ENCODE assay signal across 9 mouse cellular contexts in genomic region chr2:152093356-152093792, GRCm38 (mm10). TPM values are rescaled to one million over a fixed set of nuclear protein-coding genes. Genes with fewer than 3 reads are reported as not detected.
DNase-seq lines count a peak whose midpoint lies in the region; ATAC-seq lines count a peak whose summit lies in the region.
"Had no signal": no experiment of that assay in that cellular context is flagged by ENCODE, and none has a peak within 500 bp of the region (broad histone marks: within the 10 kb centered on the region; RNA-seq: fewer than 3 reads in every experiment).

No protein-coding gene starts in this region.

- H3K4me2 ChIP-seq in heart, embryonic 11.5 days, result peak overlapping the region; percentile 76
- H3K4me2 ChIP-seq in embryonic facial prominence, embryonic 12.5 days (replicated peaks), result peak overlapping the region; percentile 60
- H3K4me2 ChIP-seq in intestine, embryonic 16.5 days (ENCODE audit: low read depth, low read length), result peak overlapping the region; percentile 71

- H3K9me3 ChIP-seq in heart, embryonic 11.5 days (replicated peaks; ENCODE audit: control insufficient read depth, low read length), result no peaks in the 10 kb centered on the region
- H3K9me3 ChIP-seq in embryonic facial prominence, embryonic 12.5 days, result no peaks in the 10 kb centered on the region
- H3K9me3 ChIP-seq in intestine, embryonic 16.5 days (ENCODE audit: control insufficient read depth, low read length), result no peaks in the 10 kb centered on the region

- 0 out of 2 replicates have a peak, but pooled peaks have one; percentile 7 for ATAC-seq in heart, embryonic 11.5 days (replicated peaks; ENCODE audit: insufficient number of reproducible peaks, low FRiP score, low TSS enrichment)
- ATAC-seq in embryonic facial prominence, embryonic 12.5 days (ENCODE audit: insufficient number of reproducible peaks, insufficient read depth, low FRiP score, low TSS enrichment), result no peak
- peak; percentile 26 for ATAC-seq in intestine, embryonic 16.5 days
- ATAC-seq in monocyte, adult 5-6 weeks (replicated peaks; ENCODE audit: insufficient number of reproducible peaks, low FRiP score, low TSS enrichment, poor library complexity, severe bottlenecking), result no peak
- ATAC-seq: Patski had no signal

- peaks cover 65% of the 10 kb centered on the region for H3K27me3 ChIP-seq in heart, embryonic 11.5 days (ENCODE audit: control insufficient read depth, insufficient read depth, low read length)
- peaks cover 77% of the 10 kb centered on the region for H3K27me3 ChIP-seq in embryonic facial prominence, embryonic 12.5 days
- peaks cover 57% of the 10 kb centered on the region for H3K27me3 ChIP-seq in intestine, embryonic 16.5 days (replicated peaks; ENCODE audit: control insufficient read depth, insufficient read depth, low read length)
- H3K27me3 ChIP-seq: Patski had no signal

- no peak for DNase-seq in heart, postnatal 36 days
- DNase-seq in ES-CJ7 (ENCODE audit: low read depth, low spot score), result peak; percentile 85
- DNase-seq in neural tube, embryonic 10.5 days (ENCODE audit: extremely low spot score, low spot score), result peak; percentile 61
- no peak for DNase-seq in urinary bladder, adult 2 months (ENCODE audit: low spot score)

- H3K36me3 ChIP-seq in heart, embryonic 11.5 days (ENCODE audit: control insufficient read depth, insufficient read depth, low read length), result no peaks in the 10 kb centered on the region
- no peaks in the 10 kb centered on the region for H3K36me3 ChIP-seq in embryonic facial prominence, embryonic 12.5 days
- H3K36me3 ChIP-seq in intestine, embryonic 16.5 days (ENCODE audit: control insufficient read depth, insufficient read depth, low read length), result no peaks in the 10 kb centered on the region

- intact Hi-C loops in heart, postnatal 36 days (cut with DNase I), result no loop called here

- peak overlapping the region; percentile 22; the same call in 1 of the 2 replicates for H3K9ac ChIP-seq in heart, embryonic 11.5 days (ENCODE audit: low read depth, low read length)
- peak overlapping the region; percentile 48 for H3K9ac ChIP-seq in embryonic facial prominence, embryonic 12.5 days
- H3K9ac ChIP-seq in intestine, embryonic 16.5 days (ENCODE audit: low read depth, low read length), result peak overlapping the region; percentile 26; the same call in 1 of the 2 replicates

- WGBS in heart, embryonic 11.5 days (ENCODE audit: insufficient replicate concordance), result 4% methylated on average over 44 of the region's 60 CpGs
- 1% methylated on average over 56 of the region's 60 CpGs for WGBS in embryonic facial prominence, embryonic 12.5 days
- 3% methylated on average over 60 of the region's 60 CpGs for WGBS in intestine, embryonic 16.5 days

- peaks cover 4% of the 10 kb centered on the region; the same call in 1 of the 2 replicates for H3K4me1 ChIP-seq in heart, embryonic 11.5 days (ENCODE audit: control insufficient read depth, insufficient read depth, low read length)
- peaks cover 14% of the 10 kb centered on the region; the same call in 1 of the 2 replicates for H3K4me1 ChIP-seq in embryonic facial prominence, embryonic 12.5 days
- H3K4me1 ChIP-seq in intestine, embryonic 16.5 days (ENCODE audit: control insufficient read depth, insufficient read depth, low read length), result peaks cover 15% of the 10 kb centered on the region

- H3K27ac ChIP-seq in heart, embryonic 11.5 days (ENCODE audit: low read depth, low read length), result no peak overlapping the region
- H3K27ac ChIP-seq in embryonic facial prominence, embryonic 12.5 days, result no peak overlapping the region
- H3K27ac ChIP-seq in intestine, embryonic 16.5 days (ENCODE audit: low read length), result no peak overlapping the region

- peak overlapping the region; percentile 46 for H3K4me3 ChIP-seq in heart, embryonic 11.5 days (ENCODE audit: low read depth, low read length)
- peak overlapping the region; percentile 47 for H3K4me3 ChIP-seq in embryonic facial prominence, embryonic 12.5 days
- H3K4me3 ChIP-seq in intestine, embryonic 16.5 days (ENCODE audit: low read length), result peak overlapping the region; percentile 47

RNA-seq across cellular contexts. Expression of gene Srxn1, which starts 11.9 kb away (rescaled TPM):
- 8.1 and 8.8 TPM in 2 replicates for polyA plus RNA-seq in heart, embryonic 11.5 days (2014; fragmentation: Nextera tagmentation; extraction: Ambion mirVana)
- total RNA-seq in heart, postnatal 36 days (2021), result 10 to 100 TPM; 16.6 to 21.6 TPM
- 10.7 and 13.6 TPM in 2 replicates for polyA plus RNA-seq in embryonic facial prominence, embryonic 12.5 days (2016; fragmentation: Nextera tagmentation; extraction: Ambion mirVana)
- 34.9 and 43.6 TPM in 2 replicates for polyA plus RNA-seq in intestine, embryonic 16.5 days (2015; fragmentation: Nextera tagmentation; extraction: Ambion mirVana)
- polyA plus RNA-seq in urinary bladder, adult 2 months (2012; rRNA removed), result 44.9 and 46.3 TPM in 2 replicates
- total RNA-seq in monocyte, adult 5-6 weeks (2017), result 14.1 to 28.0 TPM (median 16.1 TPM) in 3 replicates

RNA-seq across cellular contexts. Expression of gene Scrt2, which starts 12.0 kb away (rescaled TPM):
- polyA plus RNA-seq in heart, embryonic 11.5 days (2014; fragmentation: Nextera tagmentation; extraction: Ambion mirVana), result 0.06 and 0.11 TPM in 2 replicates
- total RNA-seq in heart, postnatal 36 days (2021), result not detected
- 1.4 and 1.9 TPM in 2 replicates for polyA plus RNA-seq in embryonic facial prominence, embryonic 12.5 days (2016; fragmentation: Nextera tagmentation; extraction: Ambion mirVana)
- not detected in 2 replicates for polyA plus RNA-seq in intestine, embryonic 16.5 days (2015; fragmentation: Nextera tagmentation; extraction: Ambion mirVana)
- 0.01 TPM in 1 of 2 replicates, not detected in the other for polyA plus RNA-seq in urinary bladder, adult 2 months (2012; rRNA removed)
- not detected in 3 replicates for total RNA-seq in monocyte, adult 5-6 weeks (2017)
- polyA plus RNA-seq: Patski had no signal

RNA-seq across cellular contexts. Expression of gene Tcf15, which starts 50.0 kb away (rescaled TPM):
- 3.2 and 3.3 TPM in 2 replicates for polyA plus RNA-seq in heart, embryonic 11.5 days (2014; fragmentation: Nextera tagmentation; extraction: Ambion mirVana)
- 10 to 100 TPM; 39.7 to 50.1 TPM for total RNA-seq in heart, postnatal 36 days (2021)
- 12.2 and 14.7 TPM in 2 replicates for polyA plus RNA-seq in embryonic facial prominence, embryonic 12.5 days (2016; fragmentation: Nextera tagmentation; extraction: Ambion mirVana)
- 6.5 and 7.5 TPM in 2 replicates for polyA plus RNA-seq in intestine, embryonic 16.5 days (2015; fragmentation: Nextera tagmentation; extraction: Ambion mirVana)
- polyA plus RNA-seq in urinary bladder, adult 2 months (2012; rRNA removed), result 2.3 and 2.8 TPM in 2 replicates
- not detected in 3 replicates for total RNA-seq in monocyte, adult 5-6 weeks (2017)
- polyA plus RNA-seq: Patski had no signal

Comparison
In these comparisons a context has a peak if more than half of its experiments do, and no peak if none do; other contexts are left out.
1. ATAC-seq: peak in heart, embryonic 11.5 days (single experiment) and intestine, embryonic 16.5 days (single experiment); none in embryonic facial prominence, embryonic 12.5 days (single experiment) and monocyte, adult 5-6 weeks (single experiment).
2. DNase-seq: peak in ES-CJ7 (single experiment) and neural tube, embryonic 10.5 days (single experiment); none in heart, postnatal 36 days (0 of 2) and urinary bladder, adult 2 months (single experiment).
3. Peak in every context shown above with its lines, with median percentiles within 50 percentile points of each other: H3K4me2 ChIP-seq, H3K4me3 ChIP-seq and H3K9ac ChIP-seq.